Mouse (Mus musculus) neural tube, embryonic 13.5 days (tissue): ENCODE data around the gene Shisal2b. TPM values are rescaled to one million over a fixed set of nuclear protein-coding genes. Genes with fewer than 3 reads are reported as not detected.

ENCODE experiments used
- ATAC-seq: fragments of 200-750 bp; cut with Nextera tagmentation; 2 replicates; pipeline ENCODE4 v1.8.0; 2017; ENCODE audit warnings: low read depth, mild to moderate bottlenecking, moderate TSS enrichment, moderate library complexity
- H3K27ac ChIP-seq: fragments of 300-500 bp; sonication (generic); replicated peaks from 2 replicates; pipeline ENCODE4 v1.5.1; 2015; ENCODE audit warnings: moderate library complexity, mild to moderate bottlenecking, inconsistent platforms
- H3K27me3 ChIP-seq: fragments of 300-500 bp; sonication (generic); 2 replicates; pipeline ENCODE4 v1.6.1; 2015; ENCODE audit warnings: mild to moderate bottlenecking, inconsistent platforms
- H3K36me3 ChIP-seq: fragments of 300-500 bp; sonication (generic); 2 replicates; pipeline ENCODE4 v1.6.1; 2015; ENCODE audit warnings: mild to moderate bottlenecking, inconsistent platforms
- H3K4me1 ChIP-seq: fragments of 300-500 bp; sonication (generic); replicated peaks from 2 replicates; pipeline ENCODE4 v1.6.1; 2015; ENCODE audit warnings: inconsistent platforms
- H3K4me2 ChIP-seq: fragments of 300-500 bp; sonication (generic); 2 replicates; pipeline ENCODE4 v1.6.1; 2015; ENCODE audit warnings: inconsistent platforms, mild to moderate bottlenecking, moderate library complexity
- H3K4me3 ChIP-seq: fragments of 300-500 bp; sonication (generic); 2 replicates; pipeline ENCODE4 v1.5.1; 2015; ENCODE audit warnings: mild to moderate bottlenecking, inconsistent platforms
- H3K9ac ChIP-seq: fragments of 300-500 bp; sonication (generic); 2 replicates; pipeline ENCODE4 v1.6.1; 2015; ENCODE audit warnings: moderate library complexity, mild to moderate bottlenecking, inconsistent platforms
- H3K9me3 ChIP-seq: fragments of 300-500 bp; sonication (generic); 2 replicates; pipeline ENCODE4 v1.6.1; 2016; ENCODE audit warnings: inconsistent platforms
- WGBS: fragments of 180-500 bp; shearing (Covaris S2); methylation state at CpG from one replicate; pipeline ENCODE4 v1.1.7; 2015; 5-methylcytosine and 5-hydroxymethylcytosine counted together
- polyA plus RNA-seq: library from polyadenylated mRNA; unstranded; fragments of >200 nt; fragmentation: Nextera tagmentation; extraction: Ambion mirVana; gene quantifications from 2 replicates; pipeline ENCODE4 v1.2.1, GENCODE M21; 2015

The Shisal2b gene
- polyA plus RNA-seq, 1 experiment from 2014 or later = 0.71 TPM

- Histone ChIP-seq H3K27ac (no peak overlapping the region), H3K9me3 (no peaks in the 10 kb centered on the region), H3K27me3 (no peaks in the 10 kb centered on the region), H3K4me2 (no peak overlapping the region), H3K36me3 (peaks cover 4% of the 10 kb centered on the region), H3K4me1 (no peaks in the 10 kb centered on the region), H3K9ac (no peak overlapping the region), H3K4me3 (no peak overlapping the region)
- ATAC-seq = no peak
- 81% methylated on average over 10 of the region's 13 CpGs for WGBS
Measured at GRCm38 (mm10) chr13:104843295-104844089, 20.2 kb downstream of the Shisal2b start.

- no peak for ATAC-seq
- WGBS = 83% methylated on average over 4 of the region's 4 CpGs
- H3K36me3 ChIP-seq = peaks cover 13% of the 10 kb centered on the region
- no peak overlapping the region for H3K9ac ChIP-seq
- H3K9me3 ChIP-seq = no peaks in the 10 kb centered on the region
- H3K4me3 ChIP-seq = no peak overlapping the region
- no peak overlapping the region for H3K4me2 ChIP-seq
- no peaks in the 10 kb centered on the region for H3K27me3 ChIP-seq
- no peaks in the 10 kb centered on the region for H3K4me1 ChIP-seq
- H3K27ac ChIP-seq = no peak overlapping the region
Measured at GRCm38 (mm10) chr13:104841937-104842336, 21.8 kb downstream of the Shisal2b start.

- WGBS = 70% methylated on average over 7 of the region's 7 CpGs
Measured at GRCm38 (mm10) chr13:104837628-104838027, 26.1 kb downstream of the Shisal2b start.

GRCm38 (mm10) chr13:104832811-104833210 is 30.9 kb downstream of the Shisal2b start:
- no peaks in the 10 kb centered on the region for H3K9me3 ChIP-seq
- H3K27ac ChIP-seq = no peak overlapping the region
- H3K4me1 ChIP-seq = no peaks in the 10 kb centered on the region
- H3K36me3 ChIP-seq = peaks cover 80% of the 10 kb centered on the region
- H3K27me3 ChIP-seq = no peaks in the 10 kb centered on the region
- no peak overlapping the region for H3K9ac ChIP-seq
- H3K4me2 ChIP-seq = no peak overlapping the region
- no peak overlapping the region for H3K4me3 ChIP-seq
- no peak for ATAC-seq
- WGBS = 95% methylated on average over 13 of the region's 13 CpGs

More at GRCm38 (mm10) chr13:104837628-104838027, 26.1 kb downstream of the Shisal2b start:
- Histone ChIP-seq H3K4me1 (no peaks in the 10 kb centered on the region), H3K9ac (no peak overlapping the region), H3K36me3 (peaks cover 44% of the 10 kb centered on the region), H3K27me3 (no peaks in the 10 kb centered on the region), H3K4me3 (no peak overlapping the region), H3K27ac (no peak overlapping the region), H3K9me3 (no peaks in the 10 kb centered on the region), H3K4me2 (no peak overlapping the region)
- ATAC-seq = no peak

GRCm38 (mm10) chr13:104825470-104825869 is 38.2 kb downstream of the Shisal2b start:
- Histone ChIP-seq H3K4me2 (no peak overlapping the region), H3K27ac (no peak overlapping the region), H3K9ac (no peak overlapping the region), H3K27me3 (no peaks in the 10 kb centered on the region), H3K4me3 (no peak overlapping the region), H3K4me1 (peaks cover 9% of the 10 kb centered on the region; the same call in 1 of the 2 replicates), H3K36me3 (peaks cover 35% of the 10 kb centered on the region), H3K9me3 (0 out of 2 replicates have a peak, but pooled peaks cover 3% of the 10 kb centered on the region)
- 83% methylated on average over 2 of the region's 2 CpGs for WGBS
- no peak for ATAC-seq

GRCm38 (mm10) chr13:104822411-104822838 is 41.3 kb downstream of the Shisal2b start:
- 11% methylated on average over 8 of the region's 8 CpGs for WGBS

GRCm38 (mm10) chr13:104821908-104822307 is 41.8 kb downstream of the Shisal2b start:
- no peaks in the 10 kb centered on the region for H3K9me3 ChIP-seq
- no peak overlapping the region for H3K27ac ChIP-seq
- peaks cover under 1% of the 10 kb centered on the region for H3K36me3 ChIP-seq
- no peak overlapping the region for H3K9ac ChIP-seq
- H3K4me1 ChIP-seq = peaks cover 27% of the 10 kb centered on the region
- no peak for ATAC-seq
- H3K4me2 ChIP-seq = peak overlapping the region; percentile 32; the same call in 1 of the 2 replicates
- H3K4me3 ChIP-seq = no peak overlapping the region
- 88% methylated on average over 1 of the region's 1 CpGs for WGBS
- H3K27me3 ChIP-seq = no peaks in the 10 kb centered on the region

More at GRCm38 (mm10) chr13:104822411-104822838, 41.3 kb downstream of the Shisal2b start:
- no peaks in the 10 kb centered on the region for H3K27me3 ChIP-seq
- peaks cover 25% of the 10 kb centered on the region for H3K4me1 ChIP-seq
- peak; percentile 83; the same call in 1 of the 2 replicates for ATAC-seq
- H3K9ac ChIP-seq = peak overlapping the region; percentile 5; the same call in 1 of the 2 replicates
- 0 out of 2 replicates have a peak overlapping the region, but pooled peaks have one; percentile 46 for H3K27ac ChIP-seq
- H3K4me3 ChIP-seq = no peak overlapping the region
- no peaks in the 10 kb centered on the region for H3K9me3 ChIP-seq
- peaks cover 6% of the 10 kb centered on the region for H3K36me3 ChIP-seq
- H3K4me2 ChIP-seq = peak overlapping the region; percentile 32

GRCm38 (mm10) chr13:104821192-104821591 is 42.5 kb downstream of the Shisal2b start:
- H3K27ac ChIP-seq = no peak overlapping the region
- no peaks in the 10 kb centered on the region for H3K9me3 ChIP-seq
- no peak overlapping the region for H3K9ac ChIP-seq
- no peak for ATAC-seq
- H3K4me1 ChIP-seq = peaks cover 28% of the 10 kb centered on the region
- no peaks in the 10 kb centered on the region for H3K27me3 ChIP-seq
- H3K4me2 ChIP-seq = no peak overlapping the region
- no peaks in the 10 kb centered on the region for H3K36me3 ChIP-seq
- no peak overlapping the region for H3K4me3 ChIP-seq

- Histone ChIP-seq H3K27ac (no peak overlapping the region), H3K9me3 (no peaks in the 10 kb centered on the region), H3K36me3 (no peaks in the 10 kb centered on the region), H3K9ac (peak overlapping the region; percentile 88), H3K4me2 (peak overlapping the region; percentile 59), H3K27me3 (no peaks in the 10 kb centered on the region), H3K4me1 (peaks cover 36% of the 10 kb centered on the region), H3K4me3 (peak overlapping the region; percentile 78)
- ATAC-seq = no peak
- 61% methylated on average over 12 of the region's 12 CpGs for WGBS
Measured at GRCm38 (mm10) chr13:104817696-104818095, 46.0 kb downstream of the Shisal2b start.

- 1% methylated on average over 50 of the region's 50 CpGs for WGBS
- H3K36me3 ChIP-seq = no peaks in the 10 kb centered on the region
- peak within 1 kb of the TSS; percentile 88 for H3K9ac ChIP-seq
- peak; percentile 97 for ATAC-seq
- H3K9me3 ChIP-seq = no peaks in the 10 kb centered on the region
- H3K4me3 ChIP-seq = peak within 1 kb of the TSS; percentile 78
- H3K4me2 ChIP-seq = peak within 1 kb of the TSS; percentile 59
- peaks cover 30% of the 10 kb centered on the region for H3K4me1 ChIP-seq
- no peaks in the 10 kb centered on the region for H3K27me3 ChIP-seq
- peak within 1 kb of the TSS; percentile 79 for H3K27ac ChIP-seq
Measured at GRCm38 (mm10) chr13:104816635-104817571, 46.8 kb downstream of the Shisal2b start, which contains the start of gene Cwc27. Gene Cwc27 (minus strand): TSS chr13:104817142.

- Histone ChIP-seq H3K4me1 (peaks cover 30% of the 10 kb centered on the region), H3K9ac (peak overlapping the region; percentile 88), H3K9me3 (no peaks in the 10 kb centered on the region), H3K4me2 (peak overlapping the region; percentile 59), H3K27ac (no peak overlapping the region), H3K36me3 (no peaks in the 10 kb centered on the region), H3K4me3 (peak overlapping the region; percentile 78), H3K27me3 (no peaks in the 10 kb centered on the region)
- 12% methylated on average over 8 of the region's 8 CpGs for WGBS
- no peak; the same call in 1 of the 2 replicates for ATAC-seq
Measured at GRCm38 (mm10) chr13:104816270-104816634, 47.4 kb downstream of the Shisal2b start.

- H3K27me3 ChIP-seq = no peaks in the 10 kb centered on the region
- no peak overlapping the region for H3K9ac ChIP-seq
- no peaks in the 10 kb centered on the region for H3K4me1 ChIP-seq
- ATAC-seq = no peak
- 65% methylated on average over 3 of the region's 3 CpGs for WGBS
- H3K27ac ChIP-seq = no peak overlapping the region
- no peaks in the 10 kb centered on the region for H3K9me3 ChIP-seq
- H3K36me3 ChIP-seq = peaks cover 24% of the 10 kb centered on the region
- no peak overlapping the region for H3K4me2 ChIP-seq
- H3K4me3 ChIP-seq = no peak overlapping the region
Measured at GRCm38 (mm10) chr13:104805681-104806080, 58.0 kb downstream of the Shisal2b start.
